Mouse (Mus musculus) kidney, embryonic 14.5 days (tissue): ENCODE data around the gene Serinc2. TPM values are rescaled to one million over a fixed set of nuclear protein-coding genes. Genes with fewer than 3 reads are reported as not detected.

Experiments
- ATAC-seq: fragments of 200-750 bp; cut with Nextera tagmentation; 2 replicates; pipeline ENCODE4 v1.8.0; 2017; ENCODE audit warnings: moderate number of reproducible peaks, mild to moderate bottlenecking, moderate TSS enrichment, moderate library complexity; ENCODE audit not compliant: low FRiP score, low TSS enrichment
- H3K27ac ChIP-seq: fragments of 300-500 bp; sonication (generic); 2 replicates; pipeline ENCODE4 v1.5.1; 2014; ENCODE audit warnings: low read depth, mild to moderate bottlenecking, low read length, moderate library complexity, mixed read lengths
- H3K27me3 ChIP-seq: fragments of 300-500 bp; sonication (generic); 2 replicates; pipeline ENCODE4 v1.6.1; 2014; ENCODE audit warnings: mild to moderate bottlenecking, low read length; ENCODE audit not compliant: control insufficient read depth, insufficient read depth
- H3K36me3 ChIP-seq: fragments of 300-500 bp; sonication (generic); 2 replicates; pipeline ENCODE4 v1.6.1; 2014; ENCODE audit warnings: low read length, mixed read lengths; ENCODE audit not compliant: control insufficient read depth, insufficient read depth
- H3K4me1 ChIP-seq: fragments of 300-500 bp; sonication (generic); 2 replicates; pipeline ENCODE4 v1.6.1; 2014; ENCODE audit warnings: low read length, mixed read lengths; ENCODE audit not compliant: control insufficient read depth, insufficient read depth
- H3K4me2 ChIP-seq: fragments of 300-500 bp; sonication (generic); replicated peaks from 2 replicates; pipeline ENCODE4 v1.6.1; 2014; ENCODE audit warnings: low read depth, mild to moderate bottlenecking, low read length
- H3K4me3 ChIP-seq: fragments of 300-500 bp; sonication (generic); 2 replicates; pipeline ENCODE4 v1.5.1; 2014; ENCODE audit warnings: mild to moderate bottlenecking, low read length
- H3K9ac ChIP-seq: fragments of 300-500 bp; sonication (generic); 2 replicates; pipeline ENCODE4 v1.6.1; 2014; ENCODE audit warnings: low read depth, mild to moderate bottlenecking, low read length, moderate library complexity
- H3K9me3 ChIP-seq: fragments of 300-500 bp; sonication (generic); 2 replicates; pipeline ENCODE4 v1.6.1; 2016; ENCODE audit warnings: low read length; ENCODE audit not compliant: control insufficient read depth
- WGBS: fragments of 180-500 bp; shearing (Covaris S2); extraction: QIAGEN DNeasy Blood & Tissue Kit; methylation state at CpG from one replicate; pipeline ENCODE4 v1.1.7; 2014; 5-methylcytosine and 5-hydroxymethylcytosine counted together
- polyA plus RNA-seq: library from polyadenylated mRNA; unstranded; fragments of >200 nt; fragmentation: Nextera tagmentation; extraction: Ambion mirVana; gene quantifications from 2 replicates; pipeline ENCODE4 v1.2.1, GENCODE M21; 2014

Gene Serinc2
- polyA plus RNA-seq, 1 experiment from 2014 or later = 44.9 TPM

DNA sequence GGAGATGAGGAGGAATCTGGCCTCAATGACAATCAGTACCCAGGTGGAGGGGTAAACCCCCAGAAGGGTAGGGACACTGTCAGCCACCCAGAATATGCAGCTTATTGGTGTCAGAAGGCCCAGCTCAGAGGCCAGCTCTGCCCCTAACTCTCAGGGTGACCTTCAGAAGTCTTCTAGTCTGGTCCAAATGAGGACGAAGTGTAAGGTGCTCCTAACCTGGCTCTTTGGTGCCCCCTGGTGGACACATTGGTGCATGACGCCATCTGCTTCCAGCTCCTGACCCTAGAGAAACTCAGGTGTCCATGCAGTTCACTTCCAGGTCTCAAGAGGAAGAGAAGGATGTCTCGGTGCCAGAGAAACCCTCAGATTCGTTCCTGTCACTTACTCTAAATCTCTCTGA lies 13.3 kb upstream of the Serinc2 start:
- no peaks in the 10 kb centered on the region for H3K9me3 ChIP-seq
- no peak overlapping the region for H3K9ac ChIP-seq
- no peaks in the 10 kb centered on the region for H3K36me3 ChIP-seq
- no peaks in the 10 kb centered on the region; the same call in 1 of the 2 replicates for H3K27me3 ChIP-seq
- no peak overlapping the region for H3K27ac ChIP-seq
- no peak overlapping the region for H3K4me2 ChIP-seq
- H3K4me1 ChIP-seq = no peaks in the 10 kb centered on the region
- 2% methylated on average over 4 of the region's 4 CpGs for WGBS
- peak; percentile 76 for ATAC-seq
- H3K4me3 ChIP-seq = no peak overlapping the region

GRCm38 (mm10) chr4:130289824-130290223 lies 10.8 kb upstream of the Serinc2 start:
- Histone ChIP-seq H3K4me3 (no peak overlapping the region), H3K27ac (no peak overlapping the region), H3K9ac (no peak overlapping the region), H3K4me2 (no peak overlapping the region), H3K9me3 (no peaks in the 10 kb centered on the region), H3K36me3 (no peaks in the 10 kb centered on the region), H3K27me3 (no peaks in the 10 kb centered on the region), H3K4me1 (no peaks in the 10 kb centered on the region)
- no peak for ATAC-seq
- WGBS = 74% methylated on average over 3 of the region's 3 CpGs

DNA sequence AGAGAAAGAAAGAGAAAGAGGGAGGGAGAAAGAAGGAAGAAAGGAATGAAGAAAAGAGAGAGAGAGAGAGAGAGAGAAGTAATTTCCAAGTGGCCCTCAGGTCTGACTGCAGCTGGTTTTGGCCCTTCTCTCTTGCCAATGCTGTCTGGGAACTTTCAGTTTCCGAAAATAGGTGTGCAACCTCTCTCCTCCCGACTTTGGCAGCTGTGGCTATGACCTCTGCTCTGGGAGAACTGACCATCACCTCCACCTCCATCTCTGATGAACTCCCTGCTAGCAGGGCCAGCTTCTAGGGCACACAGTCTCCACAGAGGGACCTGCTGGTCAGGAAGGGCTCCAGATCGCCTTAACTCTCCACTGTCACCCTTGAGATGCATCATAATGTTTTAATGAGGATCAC lies 7.5 kb upstream of the Serinc2 start:
- ATAC-seq = no peak
- H3K4me1 ChIP-seq = no peaks in the 10 kb centered on the region
- no peak overlapping the region for H3K27ac ChIP-seq
- no peaks in the 10 kb centered on the region for H3K27me3 ChIP-seq
- no peak overlapping the region for H3K4me2 ChIP-seq
- WGBS = 42% methylated on average over 3 of the region's 3 CpGs
- H3K36me3 ChIP-seq = no peaks in the 10 kb centered on the region
- H3K4me3 ChIP-seq = no peak overlapping the region
- H3K9me3 ChIP-seq = no peaks in the 10 kb centered on the region
- no peak overlapping the region for H3K9ac ChIP-seq

DNA sequence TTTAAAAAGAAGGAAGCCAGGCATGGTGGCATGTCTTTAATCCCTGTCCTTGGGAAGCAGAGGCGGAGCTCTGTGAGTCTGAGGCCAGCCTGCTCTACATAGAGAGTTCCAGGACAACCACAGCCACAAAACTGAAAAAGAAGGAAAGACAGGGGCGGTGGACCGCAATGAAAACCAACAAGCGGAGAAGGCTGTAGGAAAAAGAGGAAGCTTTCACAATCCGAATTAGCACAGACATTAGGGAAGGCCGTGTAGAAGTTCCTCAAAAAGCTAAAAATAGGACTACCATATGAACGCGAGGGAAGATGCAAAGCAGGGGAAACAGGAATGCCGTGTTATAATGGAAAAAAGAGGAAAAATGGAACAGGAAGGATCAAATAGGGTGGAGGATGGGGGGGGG lies 4.8 kb upstream of the Serinc2 start:
- H3K27me3 ChIP-seq = peaks cover 6% of the 10 kb centered on the region; the same call in 1 of the 2 replicates
- no peak overlapping the region for H3K9ac ChIP-seq
- ATAC-seq = no peak
- no peak overlapping the region for H3K4me3 ChIP-seq
- no peaks in the 10 kb centered on the region for H3K4me1 ChIP-seq
- H3K27ac ChIP-seq = no peak overlapping the region
- H3K4me2 ChIP-seq = no peak overlapping the region
- WGBS = 85% methylated on average over 9 of the region's 9 CpGs
- no peaks in the 10 kb centered on the region for H3K9me3 ChIP-seq
- H3K36me3 ChIP-seq = no peaks in the 10 kb centered on the region

DNA sequence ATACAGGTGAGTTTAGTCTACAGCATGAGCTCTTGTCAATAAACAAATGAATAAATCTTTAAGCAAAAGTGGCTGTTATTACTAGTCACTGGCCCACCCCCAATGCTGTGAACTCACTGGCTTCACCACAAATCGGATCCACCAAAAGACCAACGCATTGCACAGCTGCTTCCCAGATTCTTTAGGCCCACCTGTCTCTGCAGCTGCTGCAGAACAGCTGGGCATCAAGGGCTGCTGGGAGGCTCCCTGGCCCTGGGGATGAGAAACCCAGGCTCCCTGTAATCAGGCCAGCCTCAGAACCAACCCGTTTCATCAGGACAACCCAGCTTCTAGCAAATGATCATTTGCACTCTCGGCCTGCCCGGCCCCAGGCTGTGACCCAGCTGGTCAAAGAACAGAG lies 3.9 kb upstream of the Serinc2 start:
- Histone ChIP-seq H3K4me2 (no peak overlapping the region), H3K4me3 (no peak overlapping the region), H3K4me1 (no peaks in the 10 kb centered on the region), H3K9ac (no peak overlapping the region), H3K9me3 (no peaks in the 10 kb centered on the region), H3K36me3 (no peaks in the 10 kb centered on the region), H3K27me3 (peaks cover 10% of the 10 kb centered on the region; the same call in 1 of the 2 replicates), H3K27ac (no peak overlapping the region)
- no peak for ATAC-seq
- WGBS = 71% methylated on average over 5 of the region's 5 CpGs

- WGBS = 60% methylated on average over 7 of the region's 7 CpGs
- Histone ChIP-seq H3K36me3 (no peaks in the 10 kb centered on the region), H3K27me3 (peaks cover 29% of the 10 kb centered on the region)
Observed at GRCm38 (mm10) chr4:130276573-130277176, 2.3 kb downstream of the Serinc2 start.

GRCm38 (mm10) chr4:130275823-130276105 lies 3.2 kb downstream of the Serinc2 start:
- H3K27ac ChIP-seq = no peak overlapping the region
- peaks cover 29% of the 10 kb centered on the region for H3K27me3 ChIP-seq

More at GRCm38 (mm10) chr4:130276573-130277176, 2.3 kb downstream of the Serinc2 start:
- H3K4me1 ChIP-seq = 0 out of 2 replicates have a peak, but pooled peaks cover 10% of the 10 kb centered on the region
- H3K27ac ChIP-seq = no peak overlapping the region
- ATAC-seq = no peak
- H3K4me2 ChIP-seq = no peak overlapping the region
- no peak overlapping the region for H3K4me3 ChIP-seq
- no peaks in the 10 kb centered on the region for H3K9me3 ChIP-seq
- H3K9ac ChIP-seq = no peak overlapping the region

DNA sequence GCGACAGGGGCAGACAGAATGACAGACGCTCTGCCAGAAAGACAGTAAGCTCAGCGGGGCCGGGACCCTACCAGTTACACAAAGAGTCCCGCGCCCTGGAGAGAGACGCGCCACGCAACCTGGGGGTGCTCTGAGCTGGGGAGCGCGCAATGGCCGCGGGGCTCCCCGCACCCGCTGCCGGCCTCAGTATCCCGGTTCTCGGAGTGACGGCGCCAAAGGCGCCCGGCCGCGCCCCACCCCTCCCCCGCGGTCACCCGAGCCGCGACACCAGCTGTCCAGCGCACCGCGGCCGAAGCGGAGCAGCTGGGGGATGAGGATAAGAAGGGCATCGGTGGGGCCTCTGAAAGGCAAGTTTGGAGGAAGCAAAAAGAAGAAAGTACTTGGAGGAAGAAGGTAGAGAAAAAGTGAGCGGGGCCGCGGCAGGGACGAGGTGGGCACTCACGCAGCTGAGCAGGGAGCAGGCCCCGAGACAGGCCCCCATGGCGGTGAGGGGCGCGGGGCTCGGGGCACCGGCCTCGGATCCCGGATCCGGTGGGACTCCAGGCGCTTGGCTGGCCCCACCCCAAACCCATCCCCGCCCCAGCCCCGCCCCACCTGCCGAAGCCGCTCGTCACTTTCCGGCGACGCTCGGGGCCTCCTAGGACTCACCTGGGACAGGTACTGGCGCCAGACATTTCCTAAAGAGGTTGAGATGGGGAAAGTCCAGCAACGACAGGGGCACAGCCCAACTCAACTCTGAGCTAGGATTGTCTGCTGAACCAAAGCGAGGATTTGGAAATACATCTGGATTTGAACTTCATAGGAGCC lies 3.8 kb downstream of the Serinc2 start:
- Histone ChIP-seq H3K4me1 (0 out of 2 replicates have a peak, but pooled peaks cover 10% of the 10 kb centered on the region), H3K4me3 (peak overlapping the region; percentile 51), H3K27ac (peak overlapping the region; percentile 13; the same call in 1 of the 2 replicates), H3K36me3 (no peaks in the 10 kb centered on the region), H3K4me2 (peak overlapping the region; percentile 75), H3K9me3 (no peaks in the 10 kb centered on the region), H3K9ac (peak overlapping the region; percentile 60), H3K27me3 (peaks cover 29% of the 10 kb centered on the region)
- peak; percentile 56 for ATAC-seq
- WGBS = 2% methylated on average over 53 of the region's 62 CpGs

More at GRCm38 (mm10) chr4:130275823-130276105, 3.2 kb downstream of the Serinc2 start:
- Histone ChIP-seq H3K36me3 (no peaks in the 10 kb centered on the region), H3K9me3 (no peaks in the 10 kb centered on the region), H3K4me2 (peak overlapping the region; percentile 75), H3K4me3 (peak overlapping the region; percentile 51; the same call in 1 of the 2 replicates), H3K4me1 (0 out of 2 replicates have a peak, but pooled peaks cover 10% of the 10 kb centered on the region), H3K9ac (0 out of 2 replicates have a peak overlapping the region, but pooled peaks have one; percentile 60)
- ATAC-seq = no peak
- 48% methylated on average over 5 of the region's 5 CpGs for WGBS
